Mouse (Mus musculus) lung, postnatal 0 days (tissue): ENCODE data around the gene Prex1. TPM values are rescaled to one million over a fixed set of nuclear protein-coding genes. Genes with fewer than 3 reads are reported as not detected.

ENCODE experiments used
- ATAC-seq: fragments of 200-750 bp; cut with Nextera tagmentation; 2 replicates; pipeline ENCODE4 v1.8.0; 2017; ENCODE audit warnings: moderate library complexity
- DNase-seq: peaks from one replicate; pipeline ENCODE4 v3.0.0-alpha.2; 2016; ENCODE audit warnings: low spot score
- H3K27ac ChIP-seq: fragments of 300-500 bp; sonication (generic); 2 replicates; pipeline ENCODE4 v1.5.1; 2014; ENCODE audit warnings: antibody characterized with exemption, mild to moderate bottlenecking, low read length, mixed read lengths
- H3K27me3 ChIP-seq: fragments of 300-500 bp; sonication (generic); replicated peaks from 2 replicates; pipeline ENCODE4 v1.6.1; 2014; ENCODE audit warnings: low read length, mixed read lengths; ENCODE audit not compliant: insufficient read depth
- H3K36me3 ChIP-seq: fragments of 300-500 bp; sonication (generic); 2 replicates; pipeline ENCODE4 v1.6.1; 2014; ENCODE audit warnings: low read length, mixed read lengths; ENCODE audit not compliant: insufficient read depth
- H3K4me1 ChIP-seq: fragments of 300-500 bp; sonication (generic); 2 replicates; pipeline ENCODE4 v1.6.1; 2014; ENCODE audit warnings: antibody characterized with exemption, low read depth, low read length, mixed read lengths; ENCODE audit not compliant: insufficient read depth
- H3K4me2 ChIP-seq: fragments of 300-500 bp; sonication (generic); replicated peaks from 2 replicates; pipeline ENCODE4 v1.6.1; 2014; ENCODE audit warnings: low read depth, mild to moderate bottlenecking, low read length, moderate library complexity, mixed read lengths
- H3K4me3 ChIP-seq: fragments of 300-500 bp; sonication (generic); 2 replicates; pipeline ENCODE4 v1.5.1; 2014; ENCODE audit warnings: low read depth, low read length
- H3K9ac ChIP-seq: fragments of 300-500 bp; sonication (generic); replicated peaks from 2 replicates; pipeline ENCODE4 v1.6.1; 2014; ENCODE audit warnings: low read depth, mild to moderate bottlenecking
- H3K9me3 ChIP-seq: fragments of 300-500 bp; sonication (generic); 2 replicates; pipeline ENCODE4 v1.6.1; 2016; ENCODE audit warnings: low read length, mixed read lengths
- CTCF ChIP-seq: IDR thresholded peaks from 2 replicates; pipeline ENCODE4 v1.5.1; 2016; ENCODE audit warnings: antibody characterized with exemption, mild to moderate bottlenecking
- EP300 ChIP-seq: IDR thresholded peaks from 2 replicates; pipeline ENCODE4 v1.6.1; 2016; ENCODE audit warnings: antibody characterized with exemption, mild to moderate bottlenecking, control low read depth
- WGBS: fragments of 180-500 bp; shearing (Covaris S2); extraction: QIAGEN DNeasy Blood & Tissue Kit; methylation state at CpG from one replicate; pipeline ENCODE4 v1.1.7; 2014; 5-methylcytosine and 5-hydroxymethylcytosine counted together
- polyA plus RNA-seq: library from polyadenylated mRNA; unstranded; fragments of >200 nt; fragmentation: Nextera tagmentation; extraction: Ambion mirVana; gene quantifications from 2 replicates; pipeline ENCODE4 v1.2.1, GENCODE M21; 2015

The Prex1 gene
- polyA plus RNA-seq, 1 experiment from 2014 or later, result 6.9 TPM

DNA sequence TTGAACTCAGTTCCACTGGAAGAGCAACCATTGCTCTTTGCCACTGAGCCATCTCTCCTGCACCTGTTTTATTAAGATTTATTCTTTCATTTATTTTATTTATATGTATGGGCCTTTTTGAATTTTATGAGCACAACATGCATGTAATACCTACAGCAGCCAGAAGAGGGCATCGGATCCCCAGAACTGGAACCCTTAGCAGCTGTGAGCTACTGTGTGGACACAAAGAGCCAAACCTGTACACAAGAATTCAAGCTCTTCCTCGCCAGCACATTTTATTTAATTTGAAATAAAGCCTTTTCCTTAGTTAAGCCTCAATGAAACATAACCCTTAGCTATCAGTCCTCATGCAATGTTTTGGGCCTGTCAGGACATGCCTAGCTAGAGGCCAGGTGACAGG, 158.1 kb downstream of the Prex1 start:
- TF ChIP-seq CTCF (peak; percentile 55), EP300 (no peak)
- H3K9me3 ChIP-seq, result no peaks in the 10 kb centered on the region
- no peak overlapping the region for H3K4me2 ChIP-seq
- no peak for ATAC-seq
- no peaks in the 10 kb centered on the region for H3K4me1 ChIP-seq
- no peak overlapping the region for H3K27ac ChIP-seq
- H3K4me3 ChIP-seq, result no peak overlapping the region
- whole genome bisulfite sequencing, result 58% methylated on average over 2 of the region's 2 CpGs
- H3K36me3 ChIP-seq, result no peaks in the 10 kb centered on the region
- no peak for DNase-seq
- H3K9ac ChIP-seq, result no peak overlapping the region
- H3K27me3 ChIP-seq, result no peaks in the 10 kb centered on the region

- WGBS, result 72% methylated on average over 11 of the region's 11 CpGs
- Histone ChIP-seq H3K27me3 (no peaks in the 10 kb centered on the region), H3K9ac (no peak overlapping the region), H3K4me1 (no peaks in the 10 kb centered on the region), H3K4me2 (no peak overlapping the region), H3K4me3 (no peak overlapping the region), H3K27ac (no peak overlapping the region), H3K36me3 (no peaks in the 10 kb centered on the region), H3K9me3 (no peaks in the 10 kb centered on the region)
- ATAC-seq, result no peak
- no peak for DNase-seq
- TF ChIP-seq CTCF, result no peak
- TF ChIP-seq EP300, result no peak
These were observed 159.5 kb downstream of the Prex1 start for GRCm38 (mm10) chr2:166554169-166554505.

DNA sequence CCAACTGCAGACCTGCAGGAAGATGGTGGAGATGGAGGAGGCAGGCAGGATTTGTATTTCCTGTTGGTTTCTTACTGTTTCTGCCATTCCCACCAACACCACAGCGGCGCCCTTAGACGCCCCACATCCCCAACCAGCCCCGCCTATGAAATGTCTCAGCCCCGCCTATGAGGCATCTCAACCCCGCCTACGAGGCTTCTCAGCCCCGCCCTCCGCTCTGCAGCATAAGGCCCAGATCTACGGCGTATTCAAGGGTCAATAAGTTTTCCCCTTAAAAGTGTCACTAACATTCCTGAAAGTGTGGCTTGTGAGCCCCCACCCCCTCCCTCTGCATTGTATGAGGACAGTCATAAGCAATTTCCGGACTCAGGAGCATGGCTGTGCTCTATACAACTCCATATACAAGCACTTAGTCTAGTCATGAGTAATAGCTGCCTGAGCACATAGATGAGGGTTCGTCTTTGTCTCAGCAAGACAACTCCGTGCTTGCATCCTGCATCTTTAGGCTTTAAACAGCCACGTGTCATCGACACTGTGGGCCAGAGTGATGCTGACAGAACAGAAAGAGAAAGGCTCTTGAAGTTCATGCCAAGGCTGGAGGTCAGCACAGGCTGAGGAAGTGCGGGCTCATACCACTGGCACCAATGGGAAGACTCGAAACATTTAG, 160.0 kb downstream of the Prex1 start:
- Histone ChIP-seq H3K4me3 (no peak overlapping the region), H3K9me3 (no peaks in the 10 kb centered on the region), H3K4me2 (no peak overlapping the region), H3K27me3 (no peaks in the 10 kb centered on the region), H3K36me3 (no peaks in the 10 kb centered on the region), H3K27ac (no peak overlapping the region), H3K9ac (no peak overlapping the region), H3K4me1 (no peaks in the 10 kb centered on the region)
- DNase-seq, result peak; percentile 64
- TF ChIP-seq EP300 (no peak), CTCF (0 out of 2 replicates have a peak, but pooled peaks have one; percentile 13)
- WGBS, result 16% methylated on average over 18 of the region's 18 CpGs
- ATAC-seq, result peak; percentile 87

DNA sequence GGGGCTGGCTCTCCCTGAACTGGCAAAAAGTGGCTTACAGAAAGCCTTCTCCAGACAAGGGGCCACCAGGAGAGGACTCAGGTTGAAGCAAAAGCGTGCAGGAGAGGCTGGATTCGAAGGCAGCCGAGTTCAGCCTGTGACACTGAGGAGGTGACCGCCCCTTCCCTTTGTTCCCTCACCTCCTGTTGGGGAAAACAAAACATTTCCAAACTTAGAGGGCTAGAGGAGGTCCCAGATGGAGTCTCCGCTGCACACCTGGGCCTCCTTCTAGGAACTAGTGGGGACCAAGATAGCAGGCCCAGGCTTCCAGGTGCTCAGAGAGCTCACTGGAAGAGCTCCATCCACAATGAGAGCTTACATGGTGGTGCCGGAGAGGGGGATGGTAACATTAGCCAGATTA, 161.0 kb downstream of the Prex1 start:
- Histone ChIP-seq H3K4me2 (no peak overlapping the region), H3K36me3 (no peaks in the 10 kb centered on the region), H3K9me3 (no peaks in the 10 kb centered on the region), H3K4me3 (no peak overlapping the region), H3K9ac (no peak overlapping the region), H3K27ac (no peak overlapping the region), H3K27me3 (no peaks in the 10 kb centered on the region), H3K4me1 (no peaks in the 10 kb centered on the region)
- DNase-seq (no peak), ATAC-seq (no peak)
- 83% methylated on average over 6 of the region's 6 CpGs for WGBS
- TF ChIP-seq EP300 (no peak), CTCF (no peak)

DNA sequence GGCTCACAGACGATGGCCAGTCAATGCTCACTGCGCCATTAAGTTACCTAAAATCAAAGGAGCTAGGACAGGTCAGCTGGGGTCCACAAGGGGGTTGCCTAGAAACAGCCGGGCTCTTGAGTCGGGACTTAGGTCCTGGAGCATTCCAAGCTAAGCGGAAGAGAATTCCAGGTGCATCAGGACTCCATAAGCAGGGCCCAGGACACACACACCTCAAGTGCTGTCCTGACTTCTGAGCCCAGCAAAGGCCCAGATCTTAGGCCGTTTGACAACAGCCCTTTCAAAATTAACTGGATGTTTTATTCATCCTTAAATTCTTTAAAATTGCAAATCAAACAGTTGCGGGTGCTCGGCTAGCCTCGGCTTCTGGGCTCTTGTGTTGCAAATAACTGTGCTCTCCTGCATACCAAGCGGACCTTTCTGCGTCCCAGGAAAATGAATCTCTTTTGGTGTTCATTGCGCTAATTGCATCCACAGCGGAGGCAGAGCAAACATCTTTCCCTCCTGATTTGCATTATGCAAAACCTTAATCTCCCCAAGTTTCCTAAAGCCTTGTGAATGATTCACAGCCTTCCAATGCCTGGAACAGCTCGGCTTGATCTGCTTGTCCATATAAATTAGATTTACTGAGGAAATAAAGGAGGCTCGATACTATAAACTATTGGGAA, 161.7 kb downstream of the Prex1 start:
- 64% methylated on average over 15 of the region's 15 CpGs for WGBS
- no peak overlapping the region for H3K9ac ChIP-seq
- H3K27me3 ChIP-seq, result no peaks in the 10 kb centered on the region
- TF ChIP-seq CTCF (no peak), EP300 (no peak)
- no peak overlapping the region for H3K27ac ChIP-seq
- no peaks in the 10 kb centered on the region for H3K36me3 ChIP-seq
- H3K4me1 ChIP-seq, result no peaks in the 10 kb centered on the region
- no peak for ATAC-seq
- H3K4me2 ChIP-seq, result no peak overlapping the region
- no peaks in the 10 kb centered on the region for H3K9me3 ChIP-seq
- no peak overlapping the region for H3K4me3 ChIP-seq
- no peak for DNase-seq

- ATAC-seq (no peak), DNase-seq (no peak)
- TF ChIP-seq EP300, result no peak
- no peak for TF ChIP-seq CTCF
- 85% methylated on average over 8 of the region's 8 CpGs for WGBS
- no peak overlapping the region for H3K4me2 ChIP-seq
- H3K4me1 ChIP-seq, result no peaks in the 10 kb centered on the region
- H3K36me3 ChIP-seq, result no peaks in the 10 kb centered on the region
- no peaks in the 10 kb centered on the region for H3K9me3 ChIP-seq
- no peak overlapping the region for H3K9ac ChIP-seq
- no peak overlapping the region for H3K27ac ChIP-seq
- H3K27me3 ChIP-seq, result no peaks in the 10 kb centered on the region
- no peak overlapping the region for H3K4me3 ChIP-seq
These were observed 163.8 kb downstream of the Prex1 start for GRCm38 (mm10) chr2:166549871-166550270.
